Mouse (Mus musculus): ENCODE results near the gene Nfasc. TPM values are rescaled to one million over a fixed set of nuclear protein-coding genes. Genes with fewer than 3 reads are reported as not detected.
A peak's percentile ranks its signal among the peaks of the same experiment; 100 is the strongest.

Gene Nfasc
- polyA plus RNA-seq, 1 experiment: 0.67 TPM

DNA sequence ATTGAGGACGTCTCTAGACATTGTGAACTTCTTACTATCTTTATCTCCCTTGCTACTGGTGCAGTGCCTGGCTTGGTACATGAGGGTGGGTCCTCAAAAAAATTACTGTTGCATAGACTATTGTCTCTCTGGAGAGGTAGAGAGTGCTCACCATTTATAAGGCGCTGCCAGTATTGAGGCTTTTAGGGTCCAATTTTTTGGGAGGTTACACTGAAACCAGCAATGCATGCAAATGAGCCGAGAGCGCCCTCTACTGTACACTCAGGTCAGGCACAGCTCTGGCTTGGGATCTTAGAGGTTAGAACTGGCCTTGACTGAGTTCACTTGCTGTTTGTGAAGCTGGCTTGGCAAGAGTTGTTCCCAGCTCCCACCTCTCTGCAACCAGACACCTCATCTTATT is 147.0 kb downstream of the Nfasc start:
- TF ChIP-seq POLR2A (IDR thresholded peaks at IDR 0.05; ENCODE audit: low read depth, low read length): no peak
- TF ChIP-seq CTCF (IDR thresholded peaks at IDR 0.05; ENCODE audit: borderline replicate concordance, insufficient read depth, low read length): peak; percentile 93
- no peak overlapping the region for H3K4me3 ChIP-seq (ENCODE audit: insufficient read depth, low read length)
- H3K27ac ChIP-seq (ENCODE audit: insufficient read depth, low read length): no peak overlapping the region
- H3K4me1 ChIP-seq (ENCODE audit: control insufficient read depth, insufficient read depth, low read length): no peaks in the 10 kb centered on the region

DNA sequence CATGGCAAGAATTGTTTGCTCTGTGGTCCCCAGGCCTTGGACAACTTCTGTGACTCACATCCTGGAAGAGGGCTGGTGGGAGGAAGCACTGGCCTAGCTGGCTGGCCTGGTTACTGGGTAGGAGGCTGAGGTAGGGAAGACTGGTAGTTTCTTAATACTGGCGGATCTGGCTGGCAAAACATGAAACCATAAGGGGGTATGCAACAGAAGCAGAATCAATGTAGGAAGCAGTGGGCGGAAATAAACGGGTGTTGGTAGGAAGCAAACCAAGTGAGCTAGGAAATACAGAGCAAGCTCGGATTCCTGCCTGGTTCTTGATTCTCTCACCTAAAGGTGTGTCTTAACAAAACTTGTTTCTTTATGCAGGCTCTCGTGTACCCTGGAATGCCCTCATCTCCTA is 149.5 kb downstream of the Nfasc start:
- TF ChIP-seq POLR2A (IDR thresholded peaks at IDR 0.05; ENCODE audit: low read depth, low read length) (no peak), CTCF (IDR thresholded peaks at IDR 0.05; ENCODE audit: borderline replicate concordance, insufficient read depth, low read length) (no peak)
- no peaks in the 10 kb centered on the region for H3K4me1 ChIP-seq (ENCODE audit: control insufficient read depth, insufficient read depth, low read length)
- no peak overlapping the region for H3K27ac ChIP-seq (ENCODE audit: insufficient read depth, low read length)
- H3K4me3 ChIP-seq (ENCODE audit: insufficient read depth, low read length): no peak overlapping the region

DNA sequence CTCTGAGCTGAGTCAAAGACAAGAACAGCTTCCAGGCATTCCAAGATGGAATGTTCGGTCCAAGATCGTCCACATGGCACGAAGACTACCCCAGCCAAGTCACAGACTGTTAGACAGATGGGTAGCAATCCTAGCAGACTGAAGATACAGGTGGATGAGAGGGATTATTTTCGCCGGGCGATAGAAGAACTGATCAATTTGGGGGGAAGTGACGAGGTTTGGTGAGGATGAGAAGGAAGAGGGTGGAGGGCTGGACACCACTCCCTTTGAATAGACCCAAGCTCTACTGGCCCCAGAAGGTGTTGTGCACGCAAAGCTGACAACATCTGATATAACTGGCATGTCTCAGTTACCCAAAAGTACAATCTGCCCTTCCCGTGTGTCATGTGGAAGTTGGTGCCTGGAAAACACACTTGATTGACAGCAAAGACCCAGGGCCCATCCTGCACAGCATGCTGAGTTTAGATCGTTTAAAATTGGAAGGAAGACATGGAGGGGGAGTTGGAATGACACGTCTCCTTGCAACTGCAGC is 150.1 kb downstream of the Nfasc start:
- Histone ChIP-seq H3K4me3 (ENCODE audit: insufficient read depth, low read length) (no peak overlapping the region), H3K27ac (ENCODE audit: insufficient read depth, low read length) (no peak overlapping the region), H3K4me1 (ENCODE audit: control insufficient read depth, insufficient read depth, low read length) (no peaks in the 10 kb centered on the region)
- TF ChIP-seq POLR2A (IDR thresholded peaks at IDR 0.05; ENCODE audit: low read depth, low read length) (no peak), CTCF (IDR thresholded peaks at IDR 0.05; ENCODE audit: borderline replicate concordance, insufficient read depth, low read length) (no peak)

DNA sequence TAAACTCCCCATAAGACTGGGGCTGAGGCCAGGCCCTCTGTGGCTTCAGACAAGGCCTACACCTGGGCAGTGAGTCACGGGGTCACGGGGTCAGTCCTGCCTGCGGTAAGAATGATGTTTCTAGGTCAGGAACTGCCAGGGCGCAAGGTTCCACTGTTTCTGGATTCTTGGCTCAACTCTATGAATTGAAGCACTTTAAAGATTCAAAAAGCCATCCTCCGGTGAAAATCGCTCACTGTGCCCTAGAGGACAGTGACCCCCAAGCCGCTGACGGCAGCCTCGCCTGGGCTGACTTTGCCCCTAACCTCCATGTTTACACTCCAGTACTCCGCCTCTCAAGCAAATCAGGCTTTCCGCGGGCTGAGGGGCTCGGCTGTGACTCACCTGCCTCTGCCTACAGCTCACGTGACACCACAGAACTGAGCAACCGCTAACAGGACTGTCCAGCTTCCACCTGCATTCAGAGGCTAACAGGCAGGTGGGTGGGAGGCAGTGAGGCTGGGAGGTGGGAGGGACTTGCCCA is 154.9 kb downstream of the Nfasc start:
- Histone ChIP-seq H3K4me1 (ENCODE audit: control insufficient read depth, insufficient read depth, low read length) (no peaks in the 10 kb centered on the region), H3K27ac (ENCODE audit: insufficient read depth, low read length) (no peak overlapping the region), H3K4me3 (ENCODE audit: insufficient read depth, low read length) (no peak overlapping the region)
- no peak for TF ChIP-seq CTCF (IDR thresholded peaks at IDR 0.05; ENCODE audit: borderline replicate concordance, insufficient read depth, low read length)
- no peak for TF ChIP-seq POLR2A (IDR thresholded peaks at IDR 0.05; ENCODE audit: low read depth, low read length)

DNA sequence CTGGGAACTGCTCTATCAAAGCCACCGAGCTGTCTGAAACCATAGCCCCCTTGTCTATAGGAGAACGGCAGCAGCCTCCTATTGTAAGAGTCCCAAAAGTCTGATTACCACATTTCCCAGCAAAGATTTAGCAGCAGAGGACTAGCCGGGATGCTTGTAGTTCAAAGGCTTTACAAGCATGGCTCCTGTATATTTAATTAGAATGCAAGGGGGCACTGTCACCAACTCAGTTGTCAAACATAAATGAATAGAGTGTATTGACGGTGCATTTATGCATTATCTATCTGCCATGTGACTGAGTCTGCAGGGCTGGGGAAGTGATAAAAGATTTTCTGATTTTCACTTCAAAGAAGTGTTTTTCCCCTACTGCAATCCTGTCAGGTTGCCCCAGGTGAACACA is 156.2 kb downstream of the Nfasc start:
- TF ChIP-seq CTCF (IDR thresholded peaks at IDR 0.05; ENCODE audit: borderline replicate concordance, insufficient read depth, low read length) (no peak), POLR2A (IDR thresholded peaks at IDR 0.05; ENCODE audit: low read depth, low read length) (no peak)
- Histone ChIP-seq H3K4me3 (ENCODE audit: insufficient read depth, low read length) (no peak overlapping the region), H3K27ac (ENCODE audit: insufficient read depth, low read length) (no peak overlapping the region), H3K4me1 (ENCODE audit: control insufficient read depth, insufficient read depth, low read length) (no peaks in the 10 kb centered on the region)

DNA sequence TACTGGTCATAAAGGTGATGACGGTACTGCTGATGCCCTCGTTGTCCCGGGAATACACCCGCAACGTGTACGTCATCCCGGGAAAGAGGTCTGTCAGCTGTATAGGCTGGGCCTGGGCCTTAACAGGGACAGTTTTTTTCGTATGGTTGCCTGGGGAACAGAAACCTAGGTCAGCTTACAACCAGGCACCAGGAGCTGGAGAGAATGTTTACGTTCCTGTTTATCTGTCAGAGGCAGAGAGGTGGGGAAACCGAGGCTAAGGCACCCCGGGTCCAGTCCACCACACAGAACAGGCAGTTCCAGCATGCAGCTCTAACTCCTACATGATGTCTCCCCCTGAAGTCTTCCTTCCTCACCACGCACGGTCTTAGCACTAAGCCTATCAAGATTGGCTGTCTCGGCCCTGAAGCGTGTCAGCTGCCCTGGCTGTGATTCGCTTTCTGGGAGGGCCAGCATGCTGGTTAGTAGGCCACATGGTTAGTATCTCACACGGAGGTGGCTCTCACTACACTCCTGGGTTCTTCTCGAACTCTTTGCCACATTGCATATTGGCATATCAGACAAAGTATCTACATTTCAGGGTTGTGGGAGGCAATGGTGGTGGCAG is 158.5 kb downstream of the Nfasc start:
- Histone ChIP-seq H3K4me3 (ENCODE audit: insufficient read depth, low read length) (no peak overlapping the region), H3K27ac (ENCODE audit: insufficient read depth, low read length) (no peak overlapping the region), H3K4me1 (ENCODE audit: control insufficient read depth, insufficient read depth, low read length) (no peaks in the 10 kb centered on the region)
- TF ChIP-seq CTCF (IDR thresholded peaks at IDR 0.05; ENCODE audit: borderline replicate concordance, insufficient read depth, low read length) (no peak), POLR2A (IDR thresholded peaks at IDR 0.05; ENCODE audit: low read depth, low read length) (no peak)

DNA sequence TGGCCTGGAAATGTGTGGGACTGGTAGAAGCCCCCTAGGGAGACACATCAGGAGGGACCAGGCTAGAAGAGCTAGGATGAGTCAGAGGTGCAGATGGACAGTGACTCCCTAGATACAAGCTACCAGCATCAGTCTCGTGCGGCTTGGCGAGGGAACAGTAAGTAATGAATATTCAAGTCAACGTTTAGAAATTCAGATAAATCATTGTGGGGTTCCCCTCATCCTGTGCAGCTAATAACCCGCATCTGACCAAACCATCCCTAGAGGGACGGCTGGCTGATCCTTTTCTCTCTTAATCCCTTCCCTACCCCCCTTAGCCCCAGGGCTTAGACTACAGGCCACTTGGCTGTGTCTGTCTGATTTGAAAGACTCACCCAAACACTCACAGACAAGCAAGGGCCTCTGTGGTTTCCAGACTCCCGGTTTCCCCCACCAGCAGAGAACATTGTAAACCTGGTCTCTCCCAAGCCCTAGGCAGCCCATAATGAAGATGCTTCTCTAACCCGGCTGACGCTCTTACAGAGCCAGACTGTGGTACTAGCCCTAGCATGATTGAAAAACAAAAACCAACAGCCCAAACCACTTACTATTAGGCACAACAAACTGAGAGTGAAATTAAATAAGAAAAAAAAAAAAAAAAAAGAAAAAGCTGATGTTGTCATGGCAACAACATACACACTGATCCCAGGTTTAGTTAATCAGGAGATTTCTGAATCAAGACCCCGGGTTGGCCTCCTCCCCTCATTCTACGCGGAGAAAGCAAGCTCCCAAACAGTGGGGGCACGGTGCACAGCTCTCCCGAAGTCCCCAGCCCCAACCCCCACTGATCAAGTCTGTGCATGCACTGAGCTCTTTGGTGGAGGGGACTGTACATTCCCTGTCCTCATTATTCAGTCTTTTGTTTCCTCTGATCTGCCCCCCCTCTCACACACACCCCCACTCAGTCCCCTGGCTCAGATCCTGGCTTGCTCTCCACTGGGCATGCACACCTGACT is 159.5 kb downstream of the Nfasc start:
- no peak overlapping the region for H3K4me3 ChIP-seq (ENCODE audit: insufficient read depth, low read length)
- no peaks in the 10 kb centered on the region for H3K4me1 ChIP-seq (ENCODE audit: control insufficient read depth, insufficient read depth, low read length)
- TF ChIP-seq POLR2A (IDR thresholded peaks at IDR 0.05; ENCODE audit: low read depth, low read length): no peak
- no peak for TF ChIP-seq CTCF (IDR thresholded peaks at IDR 0.05; ENCODE audit: borderline replicate concordance, insufficient read depth, low read length)
- no peak overlapping the region for H3K27ac ChIP-seq (ENCODE audit: insufficient read depth, low read length)

DNA sequence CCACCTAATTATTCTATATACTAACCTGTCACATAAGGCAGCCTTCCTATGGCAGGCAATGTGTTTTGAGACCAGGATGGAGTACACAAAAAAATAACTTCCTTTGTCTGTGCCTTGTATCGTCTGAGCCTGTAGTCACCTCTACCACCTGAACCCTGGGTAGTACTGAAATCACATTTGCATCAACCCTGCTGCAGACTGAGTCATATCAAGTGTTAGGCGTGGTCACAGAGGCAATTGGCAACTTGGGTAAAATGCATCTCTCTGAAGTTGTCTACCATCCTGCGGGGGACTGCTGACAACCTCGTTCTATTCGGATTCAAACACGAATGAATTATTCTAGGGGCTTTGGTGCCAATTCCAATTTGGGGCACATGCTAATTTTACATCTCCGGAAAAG is 161.5 kb downstream of the Nfasc start:
- H3K27ac ChIP-seq (ENCODE audit: insufficient read depth, low read length): no peak overlapping the region
- no peaks in the 10 kb centered on the region for H3K4me1 ChIP-seq (ENCODE audit: control insufficient read depth, insufficient read depth, low read length)
- no peak overlapping the region for H3K4me3 ChIP-seq (ENCODE audit: insufficient read depth, low read length)
- TF ChIP-seq POLR2A (IDR thresholded peaks at IDR 0.05; ENCODE audit: low read depth, low read length) (no peak), CTCF (IDR thresholded peaks at IDR 0.05; ENCODE audit: borderline replicate concordance, insufficient read depth, low read length) (no peak)

DNA sequence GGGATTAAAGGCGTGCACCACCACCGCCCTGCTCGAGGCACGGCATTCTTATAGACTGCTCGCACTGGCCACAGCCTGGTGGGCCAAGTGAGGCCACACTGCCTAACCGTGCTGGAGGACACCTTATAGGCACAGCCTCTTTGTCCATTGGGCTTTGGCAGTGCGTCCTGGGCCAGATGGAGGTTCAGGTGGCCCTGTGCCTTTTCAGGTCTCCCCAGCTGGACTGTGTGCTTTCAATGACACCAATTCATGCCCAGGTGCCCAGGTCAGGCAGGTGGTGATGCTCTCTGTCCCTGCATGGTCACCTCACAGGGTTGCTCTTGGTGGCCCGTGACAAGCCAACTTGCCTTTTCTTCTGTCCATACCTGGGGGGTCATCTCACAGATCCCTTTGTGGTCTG is 164.8 kb downstream of the Nfasc start:
- H3K4me1 ChIP-seq (ENCODE audit: control insufficient read depth, insufficient read depth, low read length): no peaks in the 10 kb centered on the region
- TF ChIP-seq POLR2A (IDR thresholded peaks at IDR 0.05; ENCODE audit: low read depth, low read length) (no peak), CTCF (IDR thresholded peaks at IDR 0.05; ENCODE audit: borderline replicate concordance, insufficient read depth, low read length) (no peak)
- no peak overlapping the region for H3K4me3 ChIP-seq (ENCODE audit: insufficient read depth, low read length)
- H3K27ac ChIP-seq (ENCODE audit: insufficient read depth, low read length): no peak overlapping the region
